Mouse (Mus musculus) limb, embryonic 15.5 days (tissue): ENCODE data around the gene Ceacam19. TPM values are rescaled to one million over a fixed set of nuclear protein-coding genes. Genes with fewer than 3 reads are reported as not detected.

Experiments used
- ATAC-seq: fragments of 200-750 bp; cut with Nextera tagmentation; 2 replicates; pipeline ENCODE4 v1.8.0; 2017; ENCODE audit warnings: low read depth, moderate TSS enrichment; ENCODE audit not compliant: insufficient number of reproducible peaks, low FRiP score, low TSS enrichment
- H3K27ac ChIP-seq: fragments of 300-500 bp; sonication (generic); 2 replicates; pipeline ENCODE4 v1.5.1; 2015; ENCODE audit warnings: moderate library complexity, mild to moderate bottlenecking, inconsistent platforms
- H3K27me3 ChIP-seq: fragments of 300-500 bp; sonication (generic); 2 replicates; pipeline ENCODE4 v1.6.1; 2015; ENCODE audit warnings: inconsistent platforms
- H3K36me3 ChIP-seq: fragments of 300-500 bp; sonication (generic); 2 replicates; pipeline ENCODE4 v1.6.1; 2015; ENCODE audit warnings: inconsistent platforms
- H3K4me1 ChIP-seq: fragments of 300-500 bp; sonication (generic); 2 replicates; pipeline ENCODE4 v1.6.1; 2015; ENCODE audit warnings: inconsistent platforms
- H3K4me2 ChIP-seq: fragments of 300-500 bp; sonication (generic); 2 replicates; pipeline ENCODE4 v1.6.1; 2015; ENCODE audit warnings: mild to moderate bottlenecking, inconsistent platforms
- H3K4me3 ChIP-seq: fragments of 300-500 bp; sonication (generic); 2 replicates; pipeline ENCODE4 v1.5.1; 2015; ENCODE audit warnings: mild to moderate bottlenecking, inconsistent platforms
- H3K9ac ChIP-seq: fragments of 300-500 bp; sonication (generic); 2 replicates; pipeline ENCODE4 v1.6.1; 2015; ENCODE audit warnings: inconsistent platforms
- H3K9me3 ChIP-seq: fragments of 300-500 bp; sonication (generic); 2 replicates; pipeline ENCODE4 v1.6.1; 2016; ENCODE audit warnings: inconsistent platforms
- WGBS: fragments of 180-500 bp; shearing (Covaris S2); methylation state at CpG from one replicate; pipeline ENCODE4 v1.1.7; 2015; 5-methylcytosine and 5-hydroxymethylcytosine counted together
- polyA plus RNA-seq: library from polyadenylated mRNA; unstranded; fragments of >200 nt; fragmentation: Nextera tagmentation; extraction: Ambion mirVana; gene quantifications from 2 replicates; pipeline ENCODE4 v1.2.1, GENCODE M21; 2015

The Ceacam19 gene
- polyA plus RNA-seq, 1 experiment from 2014 or later: 11.1 TPM

- H3K9me3 ChIP-seq: no peaks in the 10 kb centered on the region
- WGBS: 89% methylated on average over 20 of the region's 20 CpGs
- peaks cover 7% of the 10 kb centered on the region for H3K4me1 ChIP-seq
- no peak overlapping the region for H3K9ac ChIP-seq
- peaks cover 34% of the 10 kb centered on the region for H3K27me3 ChIP-seq
- H3K4me3 ChIP-seq: no peak overlapping the region
- no peaks in the 10 kb centered on the region for H3K36me3 ChIP-seq
- no peak overlapping the region for H3K4me2 ChIP-seq
- no peak overlapping the region for H3K27ac ChIP-seq
- ATAC-seq: no peak
Observed at GRCm38 (mm10) chr7:19853526-19853925, 34.2 kb downstream of the Ceacam19 start.

GRCm38 (mm10) chr7:19851858-19852570 lies 35.8 kb downstream of the Ceacam19 start, which contains the start of gene Gm19345:
Gene Gm19345 (plus strand): TSS chr7:19852003.
- ATAC-seq: peak; percentile 12; the same call in 1 of the 2 replicates
- Histone ChIP-seq H3K4me2 (peak within 1 kb of the TSS; percentile 43), H3K27ac (no peak within 1 kb of the TSS), H3K27me3 (peaks cover 41% of the 10 kb centered on the region), H3K36me3 (no peaks in the 10 kb centered on the region), H3K4me3 (peak within 1 kb of the TSS; percentile 20), H3K9me3 (no peaks in the 10 kb centered on the region), H3K4me1 (peaks cover 7% of the 10 kb centered on the region), H3K9ac (no peak within 1 kb of the TSS)
- 4% methylated on average over 31 of the region's 33 CpGs for WGBS

DNA sequence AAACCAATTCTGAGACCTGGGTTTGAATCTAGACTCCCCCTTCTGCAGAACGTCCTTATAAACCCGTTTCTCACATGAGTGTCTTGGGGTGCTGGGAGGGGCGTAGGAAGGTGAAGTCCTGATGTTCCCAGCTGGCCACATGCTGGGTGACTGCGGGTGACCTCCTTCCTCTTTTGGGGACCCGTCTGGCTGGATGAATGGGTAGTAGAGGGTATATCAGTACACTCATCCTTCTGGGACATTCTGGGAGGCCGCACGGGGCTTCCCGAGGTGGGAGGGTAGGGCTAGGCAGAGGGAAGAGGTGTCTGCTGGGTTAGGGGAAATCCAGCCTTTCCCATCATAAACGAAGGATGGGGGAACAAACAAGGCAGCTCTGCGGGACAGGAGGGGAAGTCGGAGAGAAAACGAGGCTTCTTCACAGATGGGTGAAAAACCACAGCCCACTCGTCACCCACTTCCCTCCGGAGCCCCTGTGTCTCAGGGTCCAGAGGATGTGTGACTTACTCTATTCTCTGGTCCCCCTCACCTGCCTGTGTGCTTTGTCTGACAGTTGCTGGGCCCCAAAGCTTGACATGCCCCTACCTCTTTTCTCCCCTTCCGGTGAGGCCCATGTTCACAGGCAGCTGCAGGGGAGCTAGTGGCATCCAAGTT lies 43.1 kb downstream of the Ceacam19 start:
- no peak for ATAC-seq
- no peak overlapping the region for H3K9ac ChIP-seq
- H3K4me2 ChIP-seq: no peak overlapping the region
- H3K4me3 ChIP-seq: no peak overlapping the region
- H3K36me3 ChIP-seq: no peaks in the 10 kb centered on the region
- H3K4me1 ChIP-seq: peaks cover 2% of the 10 kb centered on the region; the same call in 1 of the 2 replicates
- WGBS: 63% methylated on average over 15 of the region's 15 CpGs
- no peak overlapping the region for H3K27ac ChIP-seq
- no peaks in the 10 kb centered on the region for H3K9me3 ChIP-seq
- peaks cover 46% of the 10 kb centered on the region for H3K27me3 ChIP-seq

DNA sequence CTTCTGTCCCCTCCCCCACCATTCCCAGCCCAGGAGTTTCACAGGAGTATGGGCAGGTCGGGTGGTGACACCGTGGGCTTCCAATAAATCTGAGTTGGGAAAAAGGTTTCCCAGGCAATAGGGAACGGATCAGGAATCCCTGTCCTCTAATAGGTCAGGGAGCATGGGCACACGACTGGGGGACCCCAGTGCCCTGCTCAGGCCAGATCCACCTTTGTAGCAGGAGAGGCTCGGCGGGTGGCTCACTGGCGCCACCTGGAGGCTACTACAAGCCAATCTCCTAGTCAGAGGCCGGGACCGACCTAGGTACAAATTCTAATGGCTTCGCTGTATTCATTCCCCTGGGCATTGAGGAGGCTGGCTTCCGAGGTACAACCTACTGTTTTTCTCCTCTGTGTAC lies 44.2 kb downstream of the Ceacam19 start:
- no peak overlapping the region for H3K4me2 ChIP-seq
- H3K4me1 ChIP-seq: peaks cover 2% of the 10 kb centered on the region; the same call in 1 of the 2 replicates
- WGBS: 4% methylated on average over 11 of the region's 11 CpGs
- H3K36me3 ChIP-seq: no peaks in the 10 kb centered on the region
- H3K4me3 ChIP-seq: no peak overlapping the region
- no peak overlapping the region for H3K27ac ChIP-seq
- peaks cover 45% of the 10 kb centered on the region for H3K27me3 ChIP-seq
- H3K9me3 ChIP-seq: no peaks in the 10 kb centered on the region
- no peak overlapping the region; the same call in 1 of the 2 replicates for H3K9ac ChIP-seq
- 0 out of 2 replicates have a peak, but pooled peaks have one; percentile 26 for ATAC-seq

GRCm38 (mm10) chr7:19842885-19843504 lies 44.8 kb downstream of the Ceacam19 start:
- no peak overlapping the region for H3K4me3 ChIP-seq
- no peak overlapping the region for H3K27ac ChIP-seq
- H3K36me3 ChIP-seq: no peaks in the 10 kb centered on the region
- H3K27me3 ChIP-seq: peaks cover 40% of the 10 kb centered on the region
- H3K4me2 ChIP-seq: no peak overlapping the region
- no peak for ATAC-seq
- H3K4me1 ChIP-seq: peaks cover 2% of the 10 kb centered on the region; the same call in 1 of the 2 replicates
- no peaks in the 10 kb centered on the region for H3K9me3 ChIP-seq
- H3K9ac ChIP-seq: no peak overlapping the region
- WGBS: 27% methylated on average over 19 of the region's 19 CpGs

GRCm38 (mm10) chr7:19841686-19842413 lies 45.9 kb downstream of the Ceacam19 start:
- Histone ChIP-seq H3K4me2 (no peak overlapping the region), H3K9me3 (no peaks in the 10 kb centered on the region), H3K27me3 (peaks cover 31% of the 10 kb centered on the region), H3K4me1 (peaks cover 2% of the 10 kb centered on the region; the same call in 1 of the 2 replicates), H3K4me3 (no peak overlapping the region), H3K27ac (no peak overlapping the region), H3K9ac (no peak overlapping the region), H3K36me3 (no peaks in the 10 kb centered on the region)
- no peak for ATAC-seq
- 80% methylated on average over 21 of the region's 21 CpGs for WGBS

DNA sequence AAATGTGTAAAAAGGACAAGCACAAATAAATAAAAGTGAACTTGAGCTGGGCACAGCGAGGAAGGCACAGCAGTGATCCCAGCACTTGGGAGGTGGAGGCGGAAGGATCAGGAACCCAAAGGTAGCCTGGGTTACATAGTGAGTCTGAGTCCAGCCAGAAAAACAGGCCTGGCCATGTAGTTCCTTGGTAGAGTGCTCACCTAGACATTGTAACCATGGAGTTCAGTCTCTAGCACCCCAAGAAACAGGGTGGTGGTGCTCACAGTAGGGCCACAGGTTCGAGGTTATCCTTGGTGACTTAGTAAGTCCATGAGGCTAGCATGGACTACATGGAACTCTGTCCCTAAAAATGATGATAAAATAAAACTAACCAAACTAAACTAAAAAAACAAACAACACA lies 46.8 kb downstream of the Ceacam19 start:
- no peak for ATAC-seq
- Histone ChIP-seq H3K27me3 (peaks cover 26% of the 10 kb centered on the region), H3K4me3 (no peak overlapping the region), H3K27ac (no peak overlapping the region), H3K4me1 (peaks cover 2% of the 10 kb centered on the region; the same call in 1 of the 2 replicates), H3K9me3 (no peaks in the 10 kb centered on the region), H3K4me2 (no peak overlapping the region), H3K36me3 (no peaks in the 10 kb centered on the region), H3K9ac (no peak overlapping the region)
- WGBS: 75% methylated on average over 3 of the region's 3 CpGs

- H3K4me1 ChIP-seq: peaks cover 2% of the 10 kb centered on the region; the same call in 1 of the 2 replicates
- 79% methylated on average over 4 of the region's 4 CpGs for WGBS
- no peak overlapping the region for H3K9ac ChIP-seq
- peaks cover 26% of the 10 kb centered on the region for H3K27me3 ChIP-seq
- H3K4me2 ChIP-seq: no peak overlapping the region
- H3K4me3 ChIP-seq: no peak overlapping the region
- H3K27ac ChIP-seq: no peak overlapping the region
- ATAC-seq: no peak
- no peaks in the 10 kb centered on the region for H3K9me3 ChIP-seq
- H3K36me3 ChIP-seq: no peaks in the 10 kb centered on the region
Observed at GRCm38 (mm10) chr7:19840371-19840770, 47.4 kb downstream of the Ceacam19 start.

- H3K4me2 ChIP-seq: no peak overlapping the region
- H3K4me1 ChIP-seq: peaks cover 4% of the 10 kb centered on the region
- no peaks in the 10 kb centered on the region for H3K36me3 ChIP-seq
- H3K27ac ChIP-seq: no peak overlapping the region
- no peaks in the 10 kb centered on the region for H3K9me3 ChIP-seq
- 52% methylated on average over 3 of the region's 3 CpGs for WGBS
- H3K4me3 ChIP-seq: no peak overlapping the region
- no peak for ATAC-seq
- H3K9ac ChIP-seq: no peak overlapping the region
- H3K27me3 ChIP-seq: 0 out of 2 replicates have a peak, but pooled peaks cover 3% of the 10 kb centered on the region
Observed at GRCm38 (mm10) chr7:19836843-19837242, 50.9 kb downstream of the Ceacam19 start.

DNA sequence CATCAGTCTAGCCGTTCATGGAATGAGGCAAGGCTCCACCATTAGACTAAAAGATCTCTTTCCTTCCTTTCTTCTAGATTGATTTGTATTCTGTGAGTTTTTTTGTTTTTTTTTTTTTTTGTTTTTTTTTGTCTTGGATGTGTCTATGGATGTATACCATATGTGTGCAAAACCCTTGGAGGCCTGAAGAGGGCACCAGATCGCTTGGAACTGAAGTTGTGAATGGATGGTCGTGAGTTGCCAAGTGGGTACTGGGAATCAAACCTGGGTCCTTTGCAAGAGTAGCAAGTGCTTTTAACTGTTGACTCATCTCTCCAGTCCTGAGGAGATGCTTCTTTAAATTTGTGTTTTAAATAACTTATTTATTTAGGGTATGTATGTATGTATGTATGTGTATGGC lies 53.7 kb downstream of the Ceacam19 start:
- no peak overlapping the region for H3K4me2 ChIP-seq
- no peak for ATAC-seq
- 74% methylated on average over 3 of the region's 3 CpGs for WGBS

DNA sequence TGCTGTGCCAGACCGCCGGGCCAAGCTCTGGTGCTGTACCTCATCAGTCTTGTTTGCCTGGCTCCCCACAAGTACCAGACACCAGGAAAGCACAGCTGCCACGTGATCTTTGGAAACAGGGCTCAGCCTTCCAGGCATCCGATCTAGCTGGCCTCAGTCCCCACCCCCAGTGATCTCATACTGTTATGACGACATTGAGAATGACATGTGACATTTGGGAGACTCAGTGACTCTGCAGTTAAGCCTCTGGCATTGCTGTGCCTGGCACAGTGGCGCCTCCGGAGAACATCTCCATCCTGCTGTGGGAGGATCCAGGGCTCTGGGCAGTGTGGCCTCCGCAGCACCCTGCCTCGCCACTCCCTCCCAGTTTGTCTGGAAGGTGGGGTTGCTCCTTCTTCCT lies 55.9 kb downstream of the Ceacam19 start:
- Histone ChIP-seq H3K4me3 (no peak overlapping the region), H3K4me1 (peaks cover 17% of the 10 kb centered on the region), H3K27ac (no peak overlapping the region), H3K9me3 (no peaks in the 10 kb centered on the region), H3K4me2 (no peak overlapping the region), H3K9ac (no peak overlapping the region), H3K36me3 (no peaks in the 10 kb centered on the region), H3K27me3 (no peaks in the 10 kb centered on the region)
- 42% methylated on average over 9 of the region's 9 CpGs for WGBS
- peak; percentile 46; the same call in 1 of the 2 replicates for ATAC-seq

More for the DNA sequence above, 53.7 kb downstream of the Ceacam19 start:
- Histone ChIP-seq H3K4me1 (peaks cover 14% of the 10 kb centered on the region), H3K4me3 (no peak overlapping the region), H3K9ac (no peak overlapping the region), H3K27me3 (no peaks in the 10 kb centered on the region), H3K9me3 (no peaks in the 10 kb centered on the region), H3K27ac (no peak overlapping the region), H3K36me3 (no peaks in the 10 kb centered on the region)
